Mouse (Mus musculus) cerebellum, adult 2 months (tissue): Measurements from ENCODE around the gene Schip1.

Experiments used
- CTCF ChIP-seq: fragments of 200-500 bp; IDR thresholded peaks from 2 replicates; pipeline ENCODE4 v1.5.1; 2011; ENCODE audit warnings: low read depth, mild to moderate bottlenecking, control low read depth, low read length, moderate library complexity, borderline replicate concordance; ENCODE audit not compliant: insufficient read depth
- POLR2A ChIP-seq: fragments of 200-500 bp; IDR thresholded peaks from 2 replicates; pipeline ENCODE4 v1.6.1; 2011; ENCODE audit warnings: low read length, control low read depth, borderline replicate concordance; ENCODE audit not compliant: insufficient read depth

GRCm38 (mm10) chr3:68491516-68491915 lies 426.9 kb downstream of the Schip1 start:
- TF ChIP-seq CTCF: no peak
- TF ChIP-seq POLR2A: no peak
